Mouse (Mus musculus): ENCODE measurements around the gene Rnf43.

DNA sequence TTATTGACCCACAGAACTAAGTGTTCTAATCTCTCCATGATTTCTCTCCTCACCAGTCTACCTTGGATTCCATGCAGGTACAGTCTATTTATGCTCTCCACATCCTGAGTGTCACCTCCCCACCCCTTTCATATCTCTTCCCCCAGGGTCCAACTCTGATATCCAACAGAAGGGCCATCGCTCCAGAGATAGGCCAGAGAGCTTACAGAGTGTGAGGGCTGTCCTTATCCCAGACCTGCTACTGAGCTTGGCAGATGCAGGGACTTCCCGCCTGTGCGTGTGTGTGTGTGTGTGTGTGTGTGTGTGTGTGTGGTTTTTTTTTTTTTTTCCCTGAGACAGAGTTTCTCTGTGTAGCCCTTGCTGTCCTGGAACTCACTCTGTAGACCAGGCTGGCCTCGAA, 106.2 kb downstream of the Rnf43 start:
- no peak for TF ChIP-seq CTCF (IDR thresholded peaks at IDR 0.05 in 2 of 3, conservative IDR thresholded peaks at IDR 0.05 in 1 of 3; ENCODE audit: control insufficient read depth in 1 of 3, insufficient read depth in 1 of 3, low read depth in 2 of 3, low read length in 3 of 3, poor library complexity in 1 of 3, severe bottlenecking in 1 of 3)
- TF ChIP-seq ZKSCAN1 (IDR thresholded peaks at IDR 0.05; ENCODE audit: low read depth, low read length), result no peak
- TF ChIP-seq EP300 (IDR thresholded peaks at IDR 0.05; ENCODE audit: low read depth in 1 of 2, low read length in 2 of 2), result no peak
- no peak for TF ChIP-seq POLR2AphosphoS5 (IDR thresholded peaks at IDR 0.05; ENCODE audit: borderline replicate concordance, low read depth, low read length)
- no peak for TF ChIP-seq TCF12 (IDR thresholded peaks at IDR 0.05; ENCODE audit: low read depth, low read length)
